Mouse (Mus musculus): Measurements from ENCODE around the gene Lama4.

The Lama4 gene

DNA sequence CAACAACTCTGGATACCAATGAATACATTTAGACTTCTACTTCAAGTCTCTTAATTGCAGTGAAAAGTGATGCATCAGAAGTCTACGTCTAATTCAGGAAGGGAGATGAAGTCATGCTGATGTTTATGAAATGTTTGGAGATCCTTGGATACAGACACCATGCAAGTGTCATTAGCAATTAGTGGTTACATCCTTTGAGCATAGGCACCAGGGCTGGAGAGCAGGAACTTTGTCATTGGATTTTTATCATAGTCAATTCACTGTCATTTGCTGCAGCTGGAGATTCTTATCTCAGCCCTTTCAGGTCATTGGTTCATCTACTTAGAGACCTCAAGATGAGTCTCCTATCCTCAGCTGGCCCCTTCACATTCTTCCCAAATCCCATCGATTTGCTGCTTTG, 30.6 kb downstream of the Lama4 start:
- no peak for DNase-seq

DNA sequence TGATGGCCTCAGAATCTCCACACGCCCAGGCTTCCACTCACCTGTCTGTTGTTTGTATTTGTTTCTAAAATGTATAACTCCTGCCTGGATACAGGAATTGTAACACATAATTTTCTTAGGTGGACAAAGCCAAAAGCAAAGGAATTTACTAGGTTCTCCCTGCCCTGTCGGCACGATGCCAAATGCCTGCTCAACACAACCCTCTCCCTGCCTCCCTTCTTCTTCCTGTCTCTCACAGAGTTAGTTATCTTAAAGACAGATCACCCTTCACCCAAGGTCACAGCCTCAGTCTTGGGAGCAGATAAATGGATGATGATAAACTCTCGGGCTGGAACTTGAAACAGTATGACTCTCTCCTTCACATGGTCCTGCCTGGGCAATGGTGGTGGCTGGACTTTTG, 35.6 kb downstream of the Lama4 start:
- no peak for DNase-seq

DNA sequence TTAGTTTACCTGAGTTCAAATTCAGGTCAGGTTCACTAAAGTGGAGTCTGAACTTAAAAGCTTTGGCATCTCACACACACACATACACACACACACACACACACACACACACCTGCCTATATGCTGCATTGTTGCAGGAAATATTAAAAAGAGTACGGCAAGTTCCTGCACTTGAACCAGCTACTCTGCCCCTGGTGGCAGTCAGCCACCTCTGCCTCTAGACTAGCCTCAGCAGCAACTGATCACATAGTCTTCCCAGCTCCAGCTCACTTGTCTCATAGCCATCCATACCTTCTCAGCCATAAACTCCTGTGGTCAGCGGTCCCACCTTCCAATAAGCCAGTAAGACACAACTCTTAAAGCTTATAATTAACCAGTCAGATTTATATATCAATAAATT, 37.2 kb downstream of the Lama4 start:
- DNase-seq = no peak

DNA sequence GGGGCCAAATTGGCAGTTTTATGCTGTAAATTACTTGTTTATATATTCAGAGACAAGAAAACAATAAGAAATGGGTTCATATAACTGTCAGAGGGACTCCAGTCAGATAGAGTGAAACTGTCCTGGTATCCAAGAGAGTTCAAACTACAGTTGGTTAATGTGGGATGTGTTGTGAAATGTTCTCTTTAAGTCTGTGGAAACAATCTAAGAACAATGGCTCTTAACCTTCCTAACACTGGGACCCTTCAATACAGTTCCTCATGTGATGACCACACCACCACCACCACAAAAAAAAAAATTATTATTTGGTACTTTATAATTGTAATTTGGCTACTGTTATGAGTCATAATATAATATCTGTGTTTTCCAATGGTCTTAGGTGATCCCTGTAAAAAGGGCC, 38.2 kb downstream of the Lama4 start:
- DNase-seq = no peak

DNA sequence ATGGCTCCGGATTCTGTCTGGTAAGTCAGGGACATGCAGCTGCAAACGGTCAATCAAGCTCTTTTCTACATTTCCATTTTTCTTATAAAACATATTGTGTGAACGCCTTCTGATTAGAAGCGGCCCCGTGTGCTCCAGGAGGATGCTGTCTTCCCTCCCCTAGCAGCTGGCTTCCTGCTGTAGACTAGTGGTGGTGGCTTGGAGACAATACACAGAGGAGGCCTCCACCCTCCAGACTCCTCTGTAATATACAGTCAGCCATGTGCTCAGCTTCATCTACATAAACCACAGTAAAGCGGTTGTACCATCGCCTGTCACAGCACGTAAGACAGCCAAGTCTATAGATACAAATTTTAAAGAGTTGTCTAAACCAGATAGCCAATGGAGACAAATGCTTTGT, 40.2 kb downstream of the Lama4 start:
- DNase-seq = no peak

DNA sequence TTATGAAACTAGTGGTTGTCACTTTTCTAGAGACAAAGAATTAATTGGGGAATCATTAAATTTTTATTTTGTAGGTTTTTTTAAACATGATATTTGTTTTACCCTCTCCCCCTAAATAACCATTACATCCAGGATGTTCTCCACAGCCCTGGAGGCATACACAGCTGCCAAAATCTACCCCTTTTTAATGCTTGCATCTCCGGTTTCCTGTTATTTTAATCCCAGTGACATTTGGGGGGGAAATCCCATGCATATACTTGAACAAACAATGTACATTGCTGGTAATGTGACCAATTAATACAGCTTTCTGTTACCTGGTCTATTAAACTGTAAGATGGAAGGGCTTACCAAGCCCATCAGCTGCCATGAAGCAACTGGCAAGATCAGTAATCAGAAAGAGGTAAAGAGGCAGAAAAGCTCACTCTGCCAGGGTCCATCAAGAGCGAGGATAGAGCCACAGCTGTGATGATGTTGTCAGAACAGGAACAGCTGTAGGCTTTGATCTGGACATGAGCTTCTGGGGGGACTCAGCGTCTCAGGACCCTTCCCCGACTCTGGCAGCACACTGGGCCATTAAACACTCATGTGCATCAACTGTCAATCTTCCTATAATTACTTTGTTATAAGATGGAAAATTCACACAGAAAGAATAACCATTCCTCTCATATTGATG, 41.3 kb downstream of the Lama4 start:
- DNase-seq = no peak

DNA sequence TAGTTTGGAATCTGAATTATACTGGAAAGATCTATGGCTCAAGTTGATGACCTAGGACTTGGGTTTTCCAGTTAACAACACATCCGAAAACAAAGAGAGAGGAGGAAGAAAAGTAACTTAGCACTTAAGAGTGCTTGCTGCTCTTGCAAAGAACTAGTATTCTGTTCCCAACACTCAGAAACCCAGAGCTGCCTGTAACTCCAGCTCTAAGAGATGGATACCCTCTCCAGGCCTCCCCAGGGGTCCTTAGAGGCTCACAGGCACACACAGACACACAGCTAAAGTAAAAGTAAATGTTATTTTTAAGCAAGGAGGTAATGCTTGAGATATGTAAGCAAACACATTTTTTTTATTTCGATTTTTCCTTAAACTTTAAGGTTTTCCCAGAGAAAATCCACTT, 49.5 kb downstream of the Lama4 start:
- no peak for DNase-seq

DNA sequence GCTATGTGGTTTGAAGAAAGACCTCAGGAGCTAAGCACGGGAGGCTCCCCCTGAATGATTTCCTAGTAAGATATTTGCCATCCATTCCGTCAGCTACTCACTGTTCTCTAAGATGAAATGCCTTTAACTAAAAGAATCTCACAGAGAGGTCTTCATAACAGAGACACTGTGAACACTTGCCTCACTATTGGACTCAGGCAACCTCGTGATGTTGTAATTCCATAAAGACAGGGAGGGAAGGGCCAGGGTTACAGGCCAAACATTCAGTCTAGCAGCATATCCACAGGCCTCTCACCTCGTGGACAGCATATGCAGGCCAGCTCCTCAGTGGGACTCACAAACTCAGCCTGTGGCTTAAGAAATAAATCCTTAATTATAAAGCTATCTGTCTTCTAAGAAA, 52.7 kb downstream of the Lama4 start:
- DNase-seq = no peak

DNA sequence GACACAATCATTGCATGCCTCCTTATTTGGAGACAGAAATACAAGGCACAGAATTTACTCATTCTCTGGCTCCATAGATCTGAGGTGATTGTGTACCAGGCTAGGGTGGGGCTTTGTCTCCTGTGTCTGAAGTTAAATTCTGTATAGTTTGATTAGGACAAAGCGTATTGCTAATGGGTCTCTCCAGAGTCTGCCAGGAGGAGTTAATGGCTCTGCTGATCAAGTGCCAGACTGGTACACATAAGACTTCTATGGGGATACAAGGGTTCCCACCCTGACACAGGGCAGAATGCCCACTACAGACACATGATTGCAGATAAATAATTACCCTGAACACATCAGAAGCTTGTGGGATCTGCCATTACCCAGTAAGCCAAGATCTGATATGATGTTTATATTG, 53.3 kb downstream of the Lama4 start:
- DNase-seq = no peak

DNA sequence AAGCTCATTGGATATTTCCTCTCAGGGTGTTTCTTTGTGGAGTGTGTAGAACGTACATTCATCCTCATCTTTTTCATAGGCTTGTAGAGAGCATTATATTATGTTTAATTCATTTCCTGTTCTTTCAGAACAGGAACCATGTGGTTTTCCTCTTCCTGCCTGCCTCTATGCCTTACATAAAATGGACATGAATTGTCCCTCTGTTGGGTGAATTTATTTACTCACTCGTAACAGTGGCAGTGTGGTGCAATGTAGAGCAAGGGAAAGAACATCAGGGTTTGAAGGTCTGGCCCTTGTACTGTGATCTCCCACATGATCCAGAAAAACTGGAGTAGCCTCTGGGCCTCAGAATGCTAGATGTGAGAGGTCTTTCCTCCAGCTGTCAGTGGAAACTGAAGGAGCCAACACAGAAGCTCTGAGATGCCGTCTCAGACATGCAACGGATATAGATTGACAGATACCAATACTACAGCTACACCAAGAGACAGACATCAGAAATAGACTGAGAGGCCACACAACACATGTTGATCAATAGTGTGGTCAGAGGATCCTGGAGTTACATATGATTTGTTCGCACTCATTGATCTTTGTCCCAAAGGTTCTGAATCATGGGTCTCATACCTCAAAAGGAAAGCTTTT, 58.4 kb downstream of the Lama4 start:
- no peak for DNase-seq

DNA sequence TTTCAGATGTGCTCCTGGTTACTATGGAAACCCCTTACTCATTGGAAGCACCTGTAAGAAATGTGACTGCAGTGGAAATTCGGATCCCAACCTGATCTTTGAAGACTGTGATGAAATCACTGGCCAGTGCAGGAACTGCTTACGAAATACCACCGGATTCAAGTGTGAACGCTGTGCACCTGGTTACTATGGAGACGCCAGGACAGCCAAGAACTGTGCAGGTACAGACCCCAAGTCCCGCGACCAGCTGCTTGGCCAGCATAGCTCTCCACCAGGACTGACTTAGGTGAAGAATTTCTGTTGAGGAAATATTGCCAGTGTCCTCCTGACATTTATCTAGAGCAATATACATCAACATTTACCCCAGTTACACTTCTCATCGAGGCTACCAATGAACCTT, 61.2 kb downstream of the Lama4 start:
- no peak for DNase-seq

DNA sequence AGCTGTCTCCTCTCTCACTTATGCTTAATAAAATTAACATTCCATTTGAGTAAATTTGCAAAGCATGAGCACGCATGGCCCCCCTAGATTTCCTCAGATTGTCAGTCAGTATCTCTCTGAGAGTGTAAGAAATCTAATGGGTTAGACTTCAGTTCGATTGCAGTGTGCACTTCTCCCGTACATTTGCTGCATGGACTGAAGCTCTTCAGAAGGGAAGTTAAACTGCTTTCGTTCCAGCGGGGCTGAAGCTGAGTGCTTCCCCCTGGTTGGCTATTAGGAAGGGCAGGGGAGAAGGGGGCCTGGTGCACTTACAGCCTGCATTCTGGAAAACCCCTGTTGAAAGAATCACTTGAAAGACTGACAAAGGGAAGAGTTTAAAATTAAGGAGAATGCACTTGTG, 61.7 kb downstream of the Lama4 start:
- DNase-seq = no peak

DNA sequence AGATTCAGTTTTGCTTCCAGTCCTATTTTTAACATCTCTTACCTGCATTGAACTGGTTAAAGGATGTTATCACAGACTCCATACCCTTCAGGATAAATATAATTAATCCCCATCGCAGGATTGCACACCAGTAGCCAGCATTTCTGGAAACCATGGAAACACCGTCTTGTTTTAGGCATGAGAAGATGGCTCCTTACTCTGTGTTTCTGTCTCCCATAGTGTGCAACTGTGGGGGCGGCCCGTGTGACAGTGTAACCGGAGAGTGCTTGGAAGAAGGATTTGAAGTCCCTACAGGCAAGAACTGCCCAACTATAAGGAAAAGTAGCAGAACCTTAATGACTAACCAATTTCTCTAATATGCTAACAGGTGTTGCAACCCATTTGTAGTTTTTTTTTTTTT, 63.1 kb downstream of the Lama4 start:
- DNase-seq = no peak

DNA sequence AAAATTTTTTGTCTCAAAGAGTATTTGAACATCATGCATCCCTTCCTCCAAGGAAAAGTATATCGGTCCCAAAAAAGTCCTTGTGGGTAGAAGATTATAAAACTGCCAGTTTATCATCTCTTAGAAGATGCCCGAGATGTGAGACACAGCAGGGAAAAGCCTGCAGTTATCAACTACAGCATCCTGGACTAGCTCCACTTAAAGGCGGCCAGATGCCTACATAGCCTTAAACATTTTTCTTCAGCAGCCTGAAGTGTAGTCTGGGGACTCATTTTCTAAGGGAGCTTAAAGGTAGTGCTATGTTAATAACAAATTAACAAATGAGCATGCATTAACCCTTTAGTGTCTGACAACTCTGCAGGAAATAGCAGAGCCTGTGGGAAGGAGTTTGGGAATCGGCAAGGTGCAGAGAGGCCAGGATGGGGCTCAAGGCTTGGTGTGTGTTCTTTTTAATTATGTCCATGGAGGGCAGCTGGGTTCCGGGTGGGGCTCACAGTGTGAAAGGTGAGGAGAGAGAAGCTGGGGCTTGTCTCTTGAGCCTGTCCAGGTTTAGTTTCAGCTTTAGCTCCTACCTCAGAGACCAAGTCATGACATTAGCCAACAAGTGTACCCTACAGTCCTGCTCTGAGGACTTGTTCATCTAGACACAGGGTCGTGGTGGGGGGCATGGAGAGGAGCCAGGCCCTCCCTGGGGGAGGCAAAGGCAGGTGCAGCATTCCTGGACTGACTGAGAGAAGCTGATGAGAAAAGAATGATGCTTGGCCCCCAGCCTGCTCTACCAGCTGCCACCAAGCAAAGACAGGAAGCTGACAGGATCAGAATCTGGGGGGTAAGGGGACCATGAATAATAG, 64.2 kb downstream of the Lama4 start:
- DNase-seq = no peak

DNA sequence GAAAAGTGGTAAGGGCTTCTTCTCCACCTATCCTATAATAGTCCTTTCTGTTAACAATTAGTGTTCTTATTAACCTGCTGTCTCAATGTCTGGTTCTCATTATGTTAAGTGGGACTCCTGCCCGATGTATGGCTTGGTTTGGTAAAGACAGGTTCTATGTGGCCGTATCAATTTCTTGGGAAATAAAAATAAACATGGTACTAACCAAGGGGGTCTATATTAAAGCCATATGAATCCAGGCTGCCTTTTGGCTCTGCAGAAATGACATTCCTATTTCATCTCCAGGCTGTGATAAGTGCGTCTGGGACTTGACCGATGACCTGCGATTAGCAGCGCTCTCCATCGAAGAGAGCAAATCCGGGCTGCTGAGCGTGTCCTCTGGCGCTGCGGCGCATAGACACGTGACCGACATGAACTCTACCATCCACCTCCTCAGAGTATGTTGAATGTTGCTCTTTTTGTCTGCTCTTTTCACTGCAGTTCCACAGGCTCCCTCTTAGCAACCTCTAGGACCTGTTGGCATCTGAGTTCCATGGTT, 64.9 kb downstream of the Lama4 start:
- DNase-seq = no peak

DNA sequence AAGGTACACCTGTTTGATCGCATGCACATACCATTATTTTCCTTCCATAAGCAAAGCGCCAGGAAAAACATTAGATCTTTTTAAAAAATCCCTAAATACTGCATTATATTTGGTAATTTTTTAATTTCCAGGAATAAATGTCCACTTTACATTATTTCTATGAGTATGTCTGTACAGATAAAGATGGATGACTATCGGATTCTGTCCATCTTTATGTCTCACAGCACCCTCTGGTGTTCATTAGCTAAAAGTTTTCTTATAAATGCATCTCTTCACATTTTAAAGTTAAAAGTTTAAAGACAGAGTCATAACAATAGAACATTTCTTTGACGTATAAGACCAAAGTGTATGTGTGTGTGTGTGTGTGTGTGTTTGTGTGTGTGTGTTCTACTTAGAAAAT, 74.2 kb downstream of the Lama4 start:
- DNase-seq = no peak

DNA sequence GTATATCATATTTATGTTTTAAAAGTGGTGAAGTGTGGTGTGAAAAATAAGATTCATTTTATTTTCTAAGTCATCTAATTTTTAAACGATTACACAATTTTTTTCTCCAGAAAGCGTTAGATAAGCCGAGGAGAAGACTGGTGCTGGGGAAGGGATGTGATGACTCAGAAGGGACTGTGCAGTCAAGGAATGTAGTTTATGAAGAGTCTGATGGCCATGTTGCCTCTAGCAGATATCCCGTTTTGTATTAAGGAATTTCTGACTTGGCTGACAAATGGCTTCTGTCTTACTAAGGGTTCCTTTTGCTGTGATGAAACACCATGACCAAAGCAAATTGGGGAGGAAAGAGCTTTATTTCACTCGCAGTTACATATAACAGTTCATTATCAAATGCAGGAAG, 74.7 kb downstream of the Lama4 start:
- no peak for DNase-seq

DNA sequence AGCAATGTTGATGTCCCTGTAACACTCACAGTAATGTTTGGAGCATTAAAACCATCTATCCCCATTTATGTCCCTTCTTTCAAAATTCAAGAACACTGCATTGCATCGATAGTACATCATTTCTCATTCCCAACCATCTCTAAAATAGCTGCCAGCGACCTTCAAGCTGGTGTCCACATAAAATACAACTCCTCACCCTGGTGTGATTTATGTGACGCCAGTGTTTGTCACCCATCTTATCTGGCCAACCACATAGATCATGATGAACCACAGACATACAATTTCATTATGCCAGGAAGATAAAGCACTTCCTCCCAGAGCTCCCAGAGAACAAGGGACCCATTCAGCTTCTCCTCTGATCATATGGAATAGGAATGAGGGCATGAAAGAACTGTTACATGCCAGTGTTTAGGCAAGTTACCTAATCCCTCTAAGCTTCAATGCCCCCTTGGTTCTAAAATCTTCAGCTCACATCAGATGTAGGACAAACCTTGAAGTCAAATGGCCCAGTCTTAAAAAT, 79.2 kb downstream of the Lama4 start:
- no peak for DNase-seq

DNA sequence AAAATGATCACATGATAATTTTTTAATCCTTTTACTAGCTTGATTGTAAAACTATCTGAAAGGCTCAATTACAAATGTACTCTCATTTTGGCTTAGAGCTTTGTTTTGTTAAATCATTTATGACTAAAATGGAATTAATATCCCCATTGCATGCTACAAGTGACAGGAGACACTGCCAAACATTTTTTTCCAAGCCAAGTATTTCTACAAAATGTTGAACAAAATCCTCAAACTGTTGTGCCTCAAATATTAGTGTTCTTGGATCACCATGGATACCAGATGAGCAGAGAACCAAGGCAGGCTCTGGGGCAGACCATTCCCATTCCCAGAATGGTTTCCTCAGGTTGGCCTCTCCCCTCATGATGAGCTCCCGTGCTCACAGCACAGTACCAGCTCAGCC, 79.8 kb downstream of the Lama4 start:
- DNase-seq = no peak

DNA sequence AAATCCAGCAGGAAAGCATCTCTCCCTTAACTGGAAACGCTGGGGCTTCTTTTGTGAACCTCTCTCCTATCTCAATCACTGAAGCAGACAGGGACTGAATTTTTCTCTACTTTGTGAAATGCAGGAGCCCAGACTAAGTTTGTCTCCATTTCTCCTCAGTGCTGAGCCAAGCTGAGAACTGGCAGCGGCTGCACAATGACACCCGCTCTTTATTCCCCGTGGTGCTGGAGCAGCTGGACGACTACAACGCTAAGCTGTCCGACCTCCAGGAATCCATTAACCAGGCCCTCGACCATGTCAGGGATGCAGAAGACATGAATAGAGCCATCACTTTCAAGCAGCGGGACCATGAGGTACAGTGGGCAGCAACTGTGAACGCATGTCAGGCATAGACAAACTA, 82.5 kb downstream of the Lama4 start:
- DNase-seq = no peak

DNA sequence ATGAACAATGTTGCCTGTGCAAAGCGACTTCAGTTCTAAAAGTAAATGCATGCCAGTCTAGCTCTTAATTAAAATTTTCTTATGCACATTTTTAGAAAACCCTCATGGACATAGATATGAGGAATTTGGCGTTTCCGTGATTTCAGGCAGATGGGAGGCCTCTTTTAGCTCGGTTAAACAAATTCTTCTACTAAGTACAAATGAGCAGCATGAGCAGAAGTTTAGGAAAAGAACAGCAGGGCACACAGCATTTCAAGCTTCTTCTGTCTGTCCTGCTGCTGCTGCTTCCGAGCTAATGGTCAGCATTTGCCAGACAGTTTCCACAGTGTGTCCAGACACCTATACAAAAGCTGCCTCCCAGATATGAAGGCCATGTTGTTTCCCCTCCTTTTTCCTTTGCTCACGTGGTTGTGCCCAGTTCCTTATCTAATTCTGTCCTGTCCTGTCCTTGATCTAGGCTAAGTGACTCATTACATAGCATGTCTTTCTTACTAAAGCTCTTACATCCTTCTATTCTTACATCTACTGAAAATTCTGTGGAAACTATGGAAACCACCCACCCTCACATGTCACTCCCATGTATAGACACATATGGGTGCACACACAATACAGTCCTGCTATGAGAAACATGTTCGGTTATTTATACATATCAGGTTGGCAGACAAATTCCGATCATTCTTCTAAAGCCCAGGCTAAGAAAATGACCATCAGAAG, 84.4 kb downstream of the Lama4 start:
- no peak for DNase-seq

DNA sequence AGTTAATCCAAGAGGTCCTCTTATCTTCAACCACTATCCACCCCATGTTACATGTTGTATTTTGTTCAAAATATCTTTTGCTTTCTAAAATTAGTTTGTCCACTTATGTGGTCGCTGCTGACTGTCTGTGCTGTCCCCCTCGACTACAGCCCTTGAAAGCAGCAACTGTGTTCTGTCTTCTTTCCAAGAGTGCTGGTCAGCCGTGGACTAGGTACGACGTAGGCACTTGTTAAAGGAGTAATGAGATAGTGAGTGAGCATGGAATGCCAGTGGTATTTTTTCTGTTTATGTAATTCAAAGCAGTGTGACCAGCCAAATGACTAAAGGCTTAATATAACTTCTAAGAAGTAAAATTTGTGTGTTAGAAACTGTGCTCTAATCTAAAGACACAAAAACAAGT, 90.7 kb downstream of the Lama4 start:
- no peak for DNase-seq

DNA sequence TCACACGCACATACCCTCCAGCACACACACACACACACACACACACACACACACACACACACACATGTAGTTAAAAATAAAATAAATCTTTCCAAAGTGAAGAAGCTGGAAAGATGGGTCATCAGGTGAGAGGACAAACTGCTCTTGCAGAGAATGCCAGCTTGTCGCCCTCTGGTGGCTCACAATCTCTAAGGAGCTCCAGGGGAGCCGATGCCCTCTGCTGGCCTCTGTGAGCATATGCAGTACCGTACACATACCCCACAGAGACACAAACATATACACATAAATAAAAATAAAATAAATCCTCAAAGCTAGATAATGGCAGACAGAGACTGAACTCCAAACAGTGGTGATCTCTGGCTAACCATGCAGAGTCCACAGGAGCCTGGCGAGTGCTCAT, 99.4 kb downstream of the Lama4 start:
- DNase-seq = peak; percentile 40
